16 mouse cellular contexts compared by ENCODE assay signal in the genomic region with DNA sequence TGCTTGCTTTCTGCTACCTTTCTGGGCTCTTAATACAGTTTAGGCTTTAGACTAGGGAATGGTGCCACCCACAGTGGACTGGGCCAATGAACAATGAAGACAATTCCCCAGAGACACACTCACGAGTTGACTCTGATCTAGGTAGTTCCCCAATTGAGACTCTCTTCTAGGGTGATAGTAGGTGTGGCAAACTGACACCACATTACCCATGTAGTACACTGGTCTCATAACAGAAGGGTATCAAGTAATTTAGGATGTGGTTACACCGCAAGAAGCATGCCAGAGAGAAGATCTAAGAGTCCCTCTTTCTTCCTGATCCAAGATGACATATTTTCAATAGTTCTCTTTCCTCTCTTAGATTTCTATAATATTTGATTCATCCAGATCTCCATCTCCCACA.
"Had no signal": no experiment of that assay in that cellular context is flagged by ENCODE, and none has a peak within 500 bp of the region (broad histone marks: within the 10 kb centered on the region; RNA-seq: fewer than 3 reads in every experiment).

No protein-coding gene starts in this region.

- ATAC-seq: liver, postnatal 0 days; midbrain, embryonic 13.5 days; midbrain, embryonic 15.5 days had no signal

- H3K4me2 ChIP-seq: liver, embryonic 15.5 days; lung, embryonic 14.5 days; midbrain, embryonic 11.5 days; midbrain, embryonic 13.5 days; midbrain, embryonic 15.5 days; neural tube, embryonic 12.5 days had no signal

- H3K4me1 ChIP-seq: liver, embryonic 15.5 days; midbrain, embryonic 13.5 days; midbrain, embryonic 15.5 days; neural tube, embryonic 12.5 days had no signal

- H3K9me3 ChIP-seq: liver, embryonic 15.5 days; midbrain, embryonic 13.5 days; midbrain, embryonic 15.5 days; neural tube, embryonic 12.5 days had no signal

- H3K9ac ChIP-seq: liver, embryonic 15.5 days; liver, postnatal 0 days; lung, embryonic 14.5 days; midbrain, embryonic 13.5 days; midbrain, embryonic 15.5 days; neural tube, embryonic 12.5 days had no signal

- H3K4me3 ChIP-seq: liver, embryonic 15.5 days; megakaryocyte, embryonic 14.5 days; midbrain, embryonic 13.5 days; midbrain, embryonic 15.5 days; neural tube, embryonic 12.5 days had no signal

- H3K36me3 ChIP-seq: liver, embryonic 15.5 days; midbrain, embryonic 13.5 days; midbrain, embryonic 15.5 days; neural tube, embryonic 12.5 days had no signal

- DNase-seq: liver, postnatal 0 days; lung, embryonic 14.5 days; lung, postnatal 10 days; lung, postnatal 4 days; right cerebral cortex, postnatal 25 days; right cerebral cortex, postnatal 4 days; spleen, adult 18-20 months; thymus, adult 2 months; thymus, postnatal 25 days; thymus, postnatal 4 days had no signal

- H3K27ac ChIP-seq: liver, embryonic 15.5 days; midbrain, embryonic 13.5 days; midbrain, embryonic 15.5 days; neural tube, embryonic 12.5 days had no signal

- H3K27me3 ChIP-seq: liver, embryonic 15.5 days; midbrain, embryonic 15.5 days; neural tube, embryonic 12.5 days had no signal
